Mouse (Mus musculus): Measurements from ENCODE around the gene Apoe. TPM values are rescaled to one million over a fixed set of nuclear protein-coding genes. Genes with fewer than 3 reads are reported as not detected.
A peak's percentile ranks its signal among the peaks of the same experiment; 100 is the strongest.

Gene Apoe
- 363 and 515 TPM in 2 replicates for polyA plus RNA-seq (2015; fragmentation: Nextera tagmentation; extraction: Ambion mirVana)

GRCm38 (mm10) chr7:19698907-19699826, at the start of gene Apoe:
Apoe (minus strand) TSS chr7:19699188.
- Histone ChIP-seq H3K27me3 (replicated peaks) (no peaks in the 10 kb centered on the region), H3K9me3 (no peaks in the 10 kb centered on the region), H3K4me2 (peak within 1 kb of the TSS; percentile 65), H3K4me3 (replicated peaks) (peak within 1 kb of the TSS; percentile 37), H3K4me1 (peaks cover 38% of the 10 kb centered on the region), H3K9ac (0 out of 2 replicates have a peak within 1 kb of the TSS, but pooled peaks have one; percentile 4), H3K27ac (peak within 1 kb of the TSS; percentile 41; the same call in 1 of the 2 replicates), H3K36me3 (peaks cover 18% of the 10 kb centered on the region)
- 2% methylated on average over 20 of the region's 20 CpGs for WGBS
- ATAC-seq (ENCODE audit: insufficient read depth, low FRiP score, low read depth), result peak; percentile 14; the same call in 1 of the 2 replicates

GRCm38 (mm10) chr7:19747420-19748218, 48.6 kb upstream of the Apoe start:
- peak overlapping the region; percentile 94 for H3K27ac ChIP-seq
- H3K4me3 ChIP-seq (replicated peaks), result peak overlapping the region; percentile 81
- H3K9me3 ChIP-seq, result no peaks in the 10 kb centered on the region
- peaks cover 48% of the 10 kb centered on the region for H3K4me1 ChIP-seq
- H3K4me2 ChIP-seq, result peak overlapping the region; percentile 62
- peak overlapping the region; percentile 71 for H3K9ac ChIP-seq
- ATAC-seq (ENCODE audit: insufficient read depth, low FRiP score, low read depth), result peak; percentile 23
- peaks cover 14% of the 10 kb centered on the region for H3K36me3 ChIP-seq
- 8% methylated on average over 25 of the region's 25 CpGs for WGBS
- no peaks in the 10 kb centered on the region for H3K27me3 ChIP-seq (replicated peaks)

- no peak for ATAC-seq (ENCODE audit: insufficient read depth, low FRiP score, low read depth)
These were observed 47.6 kb upstream of the Apoe start for GRCm38 (mm10) chr7:19746426-19747201.

GRCm38 (mm10) chr7:19745971-19746370, 47.0 kb upstream of the Apoe start:
- no peak overlapping the region for H3K27ac ChIP-seq

More at GRCm38 (mm10) chr7:19746426-19747201, 47.6 kb upstream of the Apoe start:
- 40% methylated on average over 6 of the region's 6 CpGs for WGBS
- peak overlapping the region; percentile 81 for H3K4me3 ChIP-seq (replicated peaks)
- H3K9me3 ChIP-seq, result no peaks in the 10 kb centered on the region
- peak overlapping the region; percentile 62 for H3K4me2 ChIP-seq
- H3K4me1 ChIP-seq, result peaks cover 55% of the 10 kb centered on the region
- H3K9ac ChIP-seq, result no peak overlapping the region
- peak overlapping the region; percentile 94 for H3K27ac ChIP-seq
- H3K27me3 ChIP-seq (replicated peaks), result no peaks in the 10 kb centered on the region
- H3K36me3 ChIP-seq, result peaks cover 14% of the 10 kb centered on the region

GRCm38 (mm10) chr7:19744590-19745385, 45.8 kb upstream of the Apoe start:
- H3K4me3 ChIP-seq (replicated peaks), result no peak overlapping the region
- no peak for ATAC-seq (ENCODE audit: insufficient read depth, low FRiP score, low read depth)
- H3K36me3 ChIP-seq, result peaks cover 23% of the 10 kb centered on the region
- H3K27ac ChIP-seq, result peak overlapping the region; percentile 74
- no peaks in the 10 kb centered on the region for H3K27me3 ChIP-seq (replicated peaks)
- H3K4me1 ChIP-seq, result peaks cover 54% of the 10 kb centered on the region
- no peak overlapping the region for H3K9ac ChIP-seq
- 59% methylated on average over 14 of the region's 14 CpGs for WGBS
- peak overlapping the region; percentile 23; the same call in 1 of the 2 replicates for H3K4me2 ChIP-seq
- no peaks in the 10 kb centered on the region for H3K9me3 ChIP-seq

More at GRCm38 (mm10) chr7:19745971-19746370, 47.0 kb upstream of the Apoe start:
- 79% methylated on average over 8 of the region's 10 CpGs for WGBS
- Histone ChIP-seq H3K4me2 (no peak overlapping the region), H3K4me1 (peaks cover 61% of the 10 kb centered on the region), H3K36me3 (peaks cover 14% of the 10 kb centered on the region), H3K9ac (no peak overlapping the region), H3K4me3 (replicated peaks) (no peak overlapping the region; the same call in 1 of the 2 replicates), H3K27me3 (replicated peaks) (no peaks in the 10 kb centered on the region), H3K9me3 (no peaks in the 10 kb centered on the region)
- ATAC-seq (ENCODE audit: insufficient read depth, low FRiP score, low read depth), result no peak

- no peak for ATAC-seq (ENCODE audit: insufficient read depth, low FRiP score, low read depth)
- Histone ChIP-seq H3K4me3 (replicated peaks) (no peak overlapping the region), H3K9me3 (no peaks in the 10 kb centered on the region), H3K27me3 (replicated peaks) (no peaks in the 10 kb centered on the region), H3K9ac (no peak overlapping the region), H3K36me3 (peaks cover 23% of the 10 kb centered on the region), H3K4me2 (no peak overlapping the region), H3K4me1 (peaks cover 54% of the 10 kb centered on the region), H3K27ac (no peak overlapping the region)
- WGBS, result 76% methylated on average over 6 of the region's 6 CpGs
These were observed 44.8 kb upstream of the Apoe start for GRCm38 (mm10) chr7:19743791-19744190.

GRCm38 (mm10) chr7:19742468-19742867, 43.5 kb upstream of the Apoe start:
- ATAC-seq (ENCODE audit: insufficient read depth, low FRiP score, low read depth), result no peak
- Histone ChIP-seq H3K27ac (peak overlapping the region; percentile 48), H3K9me3 (no peaks in the 10 kb centered on the region), H3K27me3 (replicated peaks) (no peaks in the 10 kb centered on the region), H3K9ac (no peak overlapping the region), H3K4me2 (no peak overlapping the region), H3K36me3 (peaks cover 33% of the 10 kb centered on the region), H3K4me3 (replicated peaks) (no peak overlapping the region), H3K4me1 (peaks cover 42% of the 10 kb centered on the region)
- WGBS, result 47% methylated on average over 5 of the region's 5 CpGs

- peak overlapping the region; percentile 48 for H3K27ac ChIP-seq
- H3K4me1 ChIP-seq, result peaks cover 32% of the 10 kb centered on the region
- no peak overlapping the region for H3K9ac ChIP-seq
These were observed 42.5 kb upstream of the Apoe start for GRCm38 (mm10) chr7:19741329-19742031.

GRCm38 (mm10) chr7:19740269-19740668, 41.3 kb upstream of the Apoe start:
- Histone ChIP-seq H3K4me1 (peaks cover 28% of the 10 kb centered on the region), H3K27me3 (replicated peaks) (no peaks in the 10 kb centered on the region), H3K36me3 (peaks cover 49% of the 10 kb centered on the region), H3K4me2 (no peak overlapping the region), H3K4me3 (replicated peaks) (no peak overlapping the region), H3K9me3 (no peaks in the 10 kb centered on the region), H3K9ac (no peak overlapping the region), H3K27ac (no peak overlapping the region)
- 85% methylated on average over 11 of the region's 11 CpGs for WGBS
- no peak for ATAC-seq (ENCODE audit: insufficient read depth, low FRiP score, low read depth)

More at GRCm38 (mm10) chr7:19741329-19742031, 42.5 kb upstream of the Apoe start:
- no peaks in the 10 kb centered on the region for H3K9me3 ChIP-seq
- H3K36me3 ChIP-seq, result peaks cover 41% of the 10 kb centered on the region
- ATAC-seq (ENCODE audit: insufficient read depth, low FRiP score, low read depth), result 0 out of 2 replicates have a peak, but pooled peaks have one; percentile 11
- WGBS, result 9% methylated on average over 8 of the region's 8 CpGs
- no peaks in the 10 kb centered on the region for H3K27me3 ChIP-seq (replicated peaks)
- H3K4me2 ChIP-seq, result 0 out of 2 replicates have a peak overlapping the region, but pooled peaks have one; percentile 10
- H3K4me3 ChIP-seq (replicated peaks), result no peak overlapping the region

- Histone ChIP-seq H3K4me1 (peaks cover 17% of the 10 kb centered on the region), H3K36me3 (peaks cover 56% of the 10 kb centered on the region), H3K4me2 (no peak overlapping the region), H3K27ac (no peak overlapping the region), H3K4me3 (replicated peaks) (no peak overlapping the region), H3K9me3 (no peaks in the 10 kb centered on the region), H3K27me3 (replicated peaks) (no peaks in the 10 kb centered on the region), H3K9ac (no peak overlapping the region)
- ATAC-seq (ENCODE audit: insufficient read depth, low FRiP score, low read depth), result no peak
- WGBS, result 87% methylated on average over 3 of the region's 3 CpGs
These were observed 39.8 kb upstream of the Apoe start for GRCm38 (mm10) chr7:19738771-19739170.

Data from stomach, embryonic 15.5 days (tissue).